Mouse (Mus musculus): ENCODE data around the gene Gpr12.
"Not testable (repeated sequence)": the region's sequence is repeated elsewhere in the genome, so short reads cannot be mapped to it uniquely, and the experiment has no call there.

The Gpr12 gene

DNA sequence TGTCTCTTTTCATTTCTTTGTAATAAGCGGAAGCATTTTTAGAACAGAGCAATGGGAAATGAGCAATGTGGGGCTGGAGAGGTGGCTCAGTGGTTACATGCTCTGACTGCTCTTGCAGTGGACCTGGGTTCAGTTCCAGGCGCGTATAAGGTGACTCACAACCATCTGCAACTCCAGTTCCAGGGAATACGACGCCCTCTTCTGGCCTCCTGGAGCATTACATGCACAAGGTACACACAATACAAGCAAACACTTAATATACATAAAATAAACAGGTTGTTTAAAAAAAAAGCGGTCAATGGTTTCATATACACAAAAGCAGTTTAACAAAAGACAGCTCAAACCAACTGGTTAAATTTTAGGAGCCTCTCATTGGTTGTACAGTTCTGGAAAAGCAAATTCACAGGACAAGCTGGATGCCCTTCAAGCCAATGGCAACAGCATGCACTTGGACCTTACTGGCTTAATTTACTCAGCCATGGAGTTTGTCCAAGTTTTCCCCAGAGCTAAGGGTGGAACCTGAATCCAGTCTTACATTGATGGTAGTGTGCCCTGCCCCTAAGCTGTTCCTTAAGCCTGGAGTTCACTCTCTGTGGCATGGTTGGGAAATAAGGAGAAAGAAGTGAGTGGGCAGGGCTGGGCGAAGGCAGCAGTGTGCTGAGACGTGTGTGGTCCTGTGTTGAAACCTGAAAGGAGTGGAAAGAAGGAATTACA lies 1.5 kb upstream of the Gpr12 start:
- DNase-seq (ENCODE audit: low spot score), result no peak

DNA sequence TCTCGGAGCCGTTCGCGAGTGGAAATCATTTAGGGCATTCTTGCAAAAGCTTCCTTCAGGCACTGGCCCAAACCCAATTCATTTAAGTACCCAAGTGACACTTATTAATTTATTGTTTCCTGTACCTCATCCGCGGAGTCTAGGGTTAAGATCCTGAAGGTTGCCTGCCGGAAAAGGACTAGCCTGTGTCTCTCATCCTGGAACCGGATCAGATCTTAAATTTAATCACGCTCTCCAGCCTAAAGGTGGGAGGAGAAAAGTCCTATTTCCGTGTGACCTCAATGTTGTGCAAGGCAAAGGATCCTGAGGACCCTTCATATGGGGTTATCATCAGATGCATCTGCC lies 240 bp upstream of the Gpr12 start:
- no peak for DNase-seq (ENCODE audit: low spot score)

DNA sequence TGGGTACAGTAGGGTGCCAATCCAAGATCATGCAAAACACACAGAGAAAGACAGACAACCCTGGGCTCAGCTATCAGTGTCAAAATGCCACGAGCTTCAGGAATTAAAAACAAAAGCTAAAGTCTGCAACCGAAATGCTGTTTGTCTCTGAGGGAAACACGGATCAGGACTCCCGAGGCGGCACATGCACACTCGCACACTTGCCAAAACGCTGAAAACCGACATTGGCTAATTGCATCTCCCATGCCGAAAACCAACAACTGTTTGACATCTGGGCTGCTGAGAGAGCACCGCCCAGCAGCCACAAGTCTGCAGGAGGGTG lies 922 bp downstream of the Gpr12 start:
- no peak for DNase-seq (ENCODE audit: low spot score)

DNA sequence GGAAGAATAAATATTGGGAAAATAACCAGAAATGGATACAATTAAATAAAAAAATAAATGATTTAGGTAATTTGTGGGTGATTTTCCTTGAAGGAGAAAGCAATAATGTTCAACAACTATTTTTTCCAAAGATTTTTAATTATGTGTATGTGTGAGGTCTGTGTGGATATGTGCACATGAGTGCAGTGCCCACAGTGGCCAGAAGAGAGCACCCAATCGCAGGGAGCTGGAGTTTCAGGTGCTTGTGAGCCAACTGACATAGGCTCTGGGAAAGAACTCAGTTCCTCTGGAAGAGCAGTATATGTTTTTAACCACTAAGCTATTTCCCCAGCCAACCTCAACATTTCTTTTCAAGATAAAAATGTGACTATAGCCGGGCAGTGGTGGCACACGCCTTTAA lies 8.4 kb downstream of the Gpr12 start:
- no peak for DNase-seq (ENCODE audit: low spot score)

DNA sequence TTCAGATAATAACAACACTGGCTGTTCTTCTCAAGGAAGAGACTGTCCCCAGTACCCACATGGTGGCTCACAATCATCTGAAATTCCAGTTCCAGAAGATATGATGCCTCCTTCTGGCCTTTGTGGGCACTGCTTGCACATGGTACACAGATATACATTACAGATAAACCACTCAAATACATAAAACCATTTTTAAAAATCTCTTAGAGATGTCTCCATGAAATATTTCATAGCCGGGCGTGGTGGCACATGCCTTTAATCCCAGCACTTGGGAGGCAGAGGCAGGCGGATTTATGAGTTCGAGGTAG lies 12.3 kb downstream of the Gpr12 start:
- DNase-seq (ENCODE audit: low spot score), result not testable (repeated sequence)

DNA sequence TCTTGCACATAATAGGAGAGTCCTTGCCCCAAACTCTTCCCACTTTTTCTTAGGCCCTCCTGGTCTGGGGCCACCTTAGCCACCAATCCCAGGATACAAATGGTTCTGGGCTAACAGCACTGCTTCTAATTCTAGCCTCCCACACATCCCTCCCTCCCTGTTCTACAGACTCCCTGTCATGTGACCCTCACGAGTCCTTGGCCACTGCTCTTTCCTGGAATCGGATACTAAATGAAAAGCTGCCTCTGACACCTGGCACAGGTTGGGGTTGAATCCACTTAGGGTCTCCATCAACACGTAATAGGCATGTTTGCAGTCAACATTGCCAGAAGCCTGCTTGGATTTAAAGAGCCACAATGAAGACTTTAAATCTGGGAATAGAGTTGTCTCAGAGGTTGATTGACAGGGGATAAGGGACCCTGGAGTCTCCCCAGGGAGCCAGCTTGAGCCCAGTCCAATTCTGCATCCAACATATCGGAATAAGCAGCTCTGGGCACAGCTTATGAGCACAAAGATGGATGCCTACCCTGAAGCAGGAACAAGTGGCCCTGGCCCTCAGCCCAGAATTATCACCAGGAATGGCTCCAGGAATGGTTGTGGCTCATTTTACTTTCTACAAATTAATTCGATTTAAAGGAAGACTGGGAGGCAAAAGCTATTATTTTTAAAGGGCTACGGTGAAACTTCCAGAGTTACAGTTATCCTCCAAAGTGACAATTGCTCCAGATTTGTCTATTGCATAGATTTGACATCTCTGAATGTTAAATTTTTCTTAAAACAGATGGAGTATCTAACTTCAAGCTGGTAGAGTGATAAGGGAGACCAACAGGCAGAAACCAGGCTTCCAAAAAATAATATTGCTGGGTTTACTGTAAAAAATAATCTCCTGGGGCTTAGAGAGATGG lies 13.0 kb downstream of the Gpr12 start:
- DNase-seq (ENCODE audit: low spot score), result not testable (repeated sequence)

DNA sequence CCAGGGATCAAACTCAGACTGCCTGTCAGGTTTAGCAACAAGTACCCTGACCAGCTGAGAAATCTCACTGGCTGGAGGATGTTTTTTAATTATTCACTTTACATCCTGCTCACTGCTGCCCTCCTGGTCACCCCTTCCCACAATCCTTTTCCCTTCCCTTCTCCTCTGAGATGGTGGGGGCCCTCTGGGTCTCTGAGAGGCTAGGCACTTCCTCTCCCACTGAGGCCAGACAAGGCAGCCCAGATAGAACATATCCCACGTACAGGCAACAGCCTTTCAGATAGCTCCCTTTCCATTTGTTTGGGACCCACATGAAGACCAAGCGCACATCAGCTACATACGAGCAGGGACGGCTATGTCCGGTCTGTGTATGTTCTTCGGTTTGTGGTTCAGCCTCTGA lies 14.9 kb downstream of the Gpr12 start:
- DNase-seq (ENCODE audit: low spot score), result not testable (repeated sequence)

DNA sequence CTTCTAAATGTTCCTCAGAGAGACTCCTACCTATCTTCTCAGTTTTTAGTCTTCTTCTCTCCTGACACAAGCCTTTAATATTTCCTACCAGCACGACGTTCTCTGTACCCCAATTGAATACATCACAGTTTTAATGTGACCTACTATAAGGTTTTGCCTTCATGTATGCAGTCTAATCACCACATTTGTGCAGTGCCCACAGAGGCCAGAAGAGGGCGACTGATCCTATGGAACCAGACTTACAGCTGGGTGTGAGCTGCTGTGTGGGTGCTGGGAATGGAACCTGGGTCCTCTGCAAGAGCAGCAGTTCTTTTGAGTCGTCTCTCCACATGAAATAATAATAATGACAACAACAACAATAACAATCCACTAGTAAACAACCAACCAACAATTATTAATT lies 18.0 kb downstream of the Gpr12 start:
- no peak for DNase-seq (ENCODE audit: low spot score)

DNA sequence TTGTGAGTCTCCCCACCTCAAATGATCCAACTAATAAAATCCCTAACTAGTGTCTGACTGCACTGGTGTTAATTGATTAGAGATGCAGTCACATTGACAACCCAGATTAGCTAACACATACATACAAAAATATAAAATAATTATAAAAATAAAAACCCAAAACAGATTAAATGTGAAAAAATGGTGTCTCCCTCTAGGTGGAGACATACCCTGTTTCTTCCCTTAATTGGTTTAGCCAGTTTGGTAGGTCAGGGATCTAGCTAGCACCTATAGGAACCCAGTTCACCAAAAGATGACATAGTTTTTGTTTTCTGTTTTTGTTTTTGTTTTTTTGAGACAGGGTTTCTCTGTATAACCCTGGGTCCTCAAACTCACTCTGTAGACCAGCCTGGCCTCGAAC lies 20.8 kb downstream of the Gpr12 start:
- DNase-seq (ENCODE audit: low spot score), result no peak

DNA sequence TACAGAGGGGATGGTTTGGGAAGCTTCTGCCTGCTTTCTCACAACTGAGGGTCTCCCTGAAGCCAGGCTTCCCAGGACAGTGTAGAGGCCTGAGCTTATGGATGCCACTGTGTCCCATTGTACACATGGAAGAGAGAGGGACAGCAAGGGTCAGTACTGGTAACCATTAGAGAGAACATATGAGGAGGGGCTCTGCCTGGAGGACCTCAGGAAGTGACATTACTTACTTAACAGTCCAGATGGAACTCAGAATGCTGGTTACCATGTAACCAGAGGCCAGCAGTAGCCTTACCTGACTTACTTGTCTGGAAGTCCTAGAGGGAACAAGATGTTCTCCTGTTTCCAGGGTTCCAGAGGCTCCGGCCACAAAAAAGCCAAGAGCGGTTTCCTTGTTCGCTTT lies 29.2 kb downstream of the Gpr12 start, which contains the start of gene Gm3415:
TSS of gene Gm3415 (plus strand) at position 301 of the 400 bp plus-strand sequence.
- DNase-seq (ENCODE audit: low spot score), result not testable (repeated sequence)

DNA sequence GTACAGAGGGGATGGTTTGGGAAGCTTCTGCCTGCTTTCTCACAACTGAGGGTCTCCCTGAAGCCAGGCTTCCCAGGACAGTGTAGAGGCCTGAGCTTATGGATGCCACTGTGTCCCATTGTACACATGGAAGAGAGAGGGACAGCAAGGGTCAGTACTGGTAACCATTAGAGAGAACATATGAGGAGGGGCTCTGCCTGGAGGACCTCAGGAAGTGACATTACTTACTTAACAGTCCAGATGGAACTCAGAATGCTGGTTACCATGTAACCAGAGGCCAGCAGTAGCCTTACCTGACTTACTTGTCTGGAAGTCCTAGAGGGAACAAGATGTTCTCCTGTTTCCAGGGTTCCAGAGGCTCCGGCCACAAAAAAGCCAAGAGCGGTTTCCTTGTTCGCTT lies 47.7 kb downstream of the Gpr12 start, which contains the start of gene Gm3409:
TSS of gene Gm3409 (plus strand) at position 301 of the 400 bp plus-strand sequence.
- not testable (repeated sequence) for DNase-seq (ENCODE audit: low spot score)

Data from urinary bladder, postnatal 10 days (tissue).